Mouse (Mus musculus): ENCODE results near the gene Adam26a. TPM values are rescaled to one million over a fixed set of nuclear protein-coding genes. Genes with fewer than 3 reads are reported as not detected.
"Not testable (repeated sequence)": the region's sequence is repeated elsewhere in the genome, so short reads cannot be mapped to it uniquely, and the experiment has no call there.

The Adam26a gene
- total RNA-seq (2014; rRNA removed) (0.10 TPM in 1 of 2 replicates, not detected in the other), polyA plus RNA-seq (2015; fragmentation: Nextera tagmentation; extraction: Ambion mirVana) (not detected in 2 replicates)

DNA sequence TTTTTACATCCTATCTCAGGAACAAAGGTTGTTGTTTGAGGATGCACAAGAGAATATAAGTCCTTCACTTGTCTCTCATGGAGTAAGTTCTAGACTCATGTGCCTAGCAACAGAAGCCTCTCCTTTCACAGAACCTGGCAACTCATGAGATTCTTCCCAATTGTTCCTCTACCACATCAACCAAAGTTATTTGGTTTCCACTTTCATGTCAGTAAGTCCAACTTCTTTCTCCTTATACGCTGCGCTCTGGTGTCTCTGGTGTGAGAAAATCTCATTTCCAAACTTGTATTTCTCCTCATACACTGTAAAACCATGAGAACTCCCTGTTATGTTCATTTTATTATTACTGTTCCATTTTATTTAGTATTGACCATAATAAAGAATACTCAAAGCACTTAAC, at the start of gene Adam26a:
Gene Adam26a (minus strand): TSS at position 101 of the 400 bp plus-strand sequence.
- 94% methylated on average over 2 of the region's 2 CpGs for whole genome bisulfite sequencing
- H3K27me3 ChIP-seq (ENCODE audit: insufficient read depth, low read length); H3K4me3 ChIP-seq (ENCODE audit: low read length): not testable (repeated sequence)

DNA sequence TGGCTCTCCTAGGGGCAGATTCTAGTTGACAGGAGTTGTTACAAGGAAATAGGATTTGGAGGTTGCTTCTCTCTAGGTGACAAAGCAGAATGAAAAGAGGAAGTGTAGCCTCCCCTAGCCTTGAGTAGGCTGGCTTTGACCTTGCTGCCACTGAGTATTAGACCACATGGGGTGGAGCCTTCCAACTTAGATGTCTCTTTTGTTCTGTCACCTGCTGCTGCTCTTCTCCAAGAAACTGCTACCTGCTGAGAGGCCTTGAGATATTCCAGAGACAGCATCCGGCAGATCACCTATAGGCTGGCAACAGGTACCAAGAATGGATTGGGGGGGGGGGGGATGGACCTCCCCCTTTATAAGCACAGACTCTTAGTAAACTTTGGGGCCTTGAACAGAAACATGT, 39.5 kb upstream of the Adam26a start:
- ATAC-seq = no peak
- 90% methylated on average over 1 of the region's 1 CpGs for WGBS
- H3K36me3 ChIP-seq (ENCODE audit: insufficient read depth, low read length) = no peaks in the 10 kb centered on the region

More for the DNA sequence above, at the start of gene Adam26a:
- not testable (repeated sequence) for DNase-seq (ENCODE audit: low spot score); H3K4me1 ChIP-seq (ENCODE audit: insufficient read depth, low read length); H3K9ac ChIP-seq (replicated peaks; ENCODE audit: low read length); ATAC-seq; H3K27ac ChIP-seq; H3K36me3 ChIP-seq (ENCODE audit: insufficient read depth, low read length); H3K9me3 ChIP-seq (ENCODE audit: low read length); H3K4me2 ChIP-seq (ENCODE audit: low read depth, low read length)

DNA sequence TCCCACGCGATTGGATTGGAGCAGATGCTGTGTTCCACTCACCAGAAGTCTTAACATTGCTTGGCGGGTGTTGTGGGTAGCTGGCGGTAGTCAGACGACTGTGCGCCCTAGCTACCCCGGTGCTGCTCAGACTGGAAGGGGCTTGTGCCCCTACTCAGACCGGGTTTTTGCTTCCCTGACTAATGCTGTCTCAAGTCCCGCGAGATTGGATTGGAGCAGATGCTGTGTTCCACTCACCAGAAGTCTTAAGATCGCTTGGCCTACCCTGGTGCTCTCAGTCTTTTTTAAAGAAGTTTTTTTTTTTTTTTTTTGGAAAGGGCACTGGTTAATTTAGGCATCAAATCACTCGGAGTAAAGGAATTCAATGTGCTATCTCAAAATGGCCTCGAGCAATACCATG, 27.1 kb upstream of the Adam26a start:
- not testable (repeated sequence) for H3K4me1 ChIP-seq (ENCODE audit: insufficient read depth, low read length); H3K27ac ChIP-seq
- WGBS = 87% methylated on average over 13 of the region's 13 CpGs

More for the DNA sequence above, 39.5 kb upstream of the Adam26a start:
- H3K9me3 ChIP-seq (ENCODE audit: low read length) = no peaks in the 10 kb centered on the region
- no peaks in the 10 kb centered on the region for H3K27me3 ChIP-seq (ENCODE audit: insufficient read depth, low read length)
- TF ChIP-seq CTCF (IDR thresholded peaks at IDR 0.05; ENCODE audit: low read depth) = no peak
- no peak overlapping the region for H3K27ac ChIP-seq
- DNase-seq (ENCODE audit: low spot score) = no peak
- no peak overlapping the region for H3K9ac ChIP-seq (replicated peaks; ENCODE audit: low read length)
- no peak overlapping the region for H3K4me3 ChIP-seq (ENCODE audit: low read length)
- no peaks in the 10 kb centered on the region for H3K4me1 ChIP-seq (ENCODE audit: insufficient read depth, low read length)
- no peak overlapping the region for H3K4me2 ChIP-seq (ENCODE audit: low read depth, low read length)

DNA sequence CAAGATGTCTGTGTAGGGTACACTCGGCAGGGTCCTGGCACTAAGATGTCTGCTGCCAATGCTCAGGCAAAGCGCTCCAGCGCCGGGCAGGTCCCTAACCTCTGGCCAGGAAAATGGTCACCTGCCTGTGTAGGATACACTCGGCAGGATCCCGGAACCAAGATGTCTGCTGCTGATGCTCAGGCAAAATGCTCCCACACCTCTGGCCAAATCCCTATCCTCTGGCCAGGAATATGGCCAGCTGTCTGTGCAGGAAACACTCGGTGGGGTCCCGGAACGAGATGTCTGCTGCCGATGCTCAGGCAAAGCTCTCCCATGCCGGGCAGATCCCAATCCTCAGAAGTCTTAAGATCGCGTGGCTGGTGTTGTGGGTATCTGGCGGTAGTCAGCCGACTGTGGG, 26.7 kb upstream of the Adam26a start:
- H3K27me3 ChIP-seq (ENCODE audit: insufficient read depth, low read length); H3K4me1 ChIP-seq (ENCODE audit: insufficient read depth, low read length); H3K4me2 ChIP-seq (ENCODE audit: low read depth, low read length); H3K4me3 ChIP-seq (ENCODE audit: low read length); ATAC-seq; H3K9ac ChIP-seq (replicated peaks; ENCODE audit: low read length); H3K9me3 ChIP-seq (ENCODE audit: low read length); DNase-seq (ENCODE audit: low spot score); H3K27ac ChIP-seq; H3K36me3 ChIP-seq (ENCODE audit: insufficient read depth, low read length): not testable (repeated sequence)
- 93% methylated on average over 15 of the region's 15 CpGs for WGBS

More for the DNA sequence above, 27.1 kb upstream of the Adam26a start:
- not testable (repeated sequence) for H3K4me2 ChIP-seq (ENCODE audit: low read depth, low read length); DNase-seq (ENCODE audit: low spot score); H3K9ac ChIP-seq (replicated peaks; ENCODE audit: low read length); H3K9me3 ChIP-seq (ENCODE audit: low read length); H3K4me3 ChIP-seq (ENCODE audit: low read length); H3K36me3 ChIP-seq (ENCODE audit: insufficient read depth, low read length); ATAC-seq; H3K27me3 ChIP-seq (ENCODE audit: insufficient read depth, low read length)

DNA sequence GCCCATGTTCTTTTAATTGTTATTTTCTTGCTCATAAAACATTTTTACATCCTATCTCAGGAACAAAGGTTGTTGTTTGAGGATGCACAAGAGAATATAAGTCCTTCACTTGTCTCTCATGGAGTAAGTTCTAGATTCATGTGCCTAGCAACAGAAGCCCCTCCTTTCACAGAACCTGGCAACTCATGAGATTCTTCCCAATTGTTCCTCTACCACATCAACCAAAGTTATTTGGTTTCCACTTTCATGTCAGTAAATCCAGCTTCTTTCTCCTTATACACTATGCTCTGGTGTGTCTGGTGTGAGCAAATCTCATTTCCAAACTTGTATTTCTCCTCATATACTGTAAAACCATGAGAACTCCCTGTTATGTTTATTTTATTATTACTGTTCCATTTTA, 48.5 kb downstream of the Adam26a start, which contains the start of gene Adam26b:
Gene Adam26b (minus strand): TSS at position 101 of the 400 bp plus-strand sequence.
- not testable (repeated sequence) for H3K36me3 ChIP-seq (ENCODE audit: insufficient read depth, low read length); H3K4me3 ChIP-seq (ENCODE audit: low read length); H3K4me1 ChIP-seq (ENCODE audit: insufficient read depth, low read length); H3K27me3 ChIP-seq (ENCODE audit: insufficient read depth, low read length); DNase-seq (ENCODE audit: low spot score); H3K9ac ChIP-seq (replicated peaks; ENCODE audit: low read length); H3K9me3 ChIP-seq (ENCODE audit: low read length); H3K4me2 ChIP-seq (ENCODE audit: low read depth, low read length); ATAC-seq; H3K27ac ChIP-seq

Other genes starting within 250 kb of the Adam26a start
- not detected in 2 replicates for gene Adam26b, start 48.6 kb downstream of the Adam26a start, total RNA-seq (2014; rRNA removed)
- gene Adam26b, start 48.6 kb downstream of the Adam26a start, polyA plus RNA-seq (2015; fragmentation: Nextera tagmentation; extraction: Ambion mirVana) = not detected in 2 replicates
- not detected in 2 replicates for gene Gm5346, start 50.6 kb upstream of the Adam26a start, total RNA-seq (2014; rRNA removed)
- not detected in 2 replicates for gene Gm5346, start 50.6 kb upstream of the Adam26a start, polyA plus RNA-seq (2015; fragmentation: Nextera tagmentation; extraction: Ambion mirVana)
- gene Adam34, start 133.3 kb upstream of the Adam26a start, total RNA-seq (2014; rRNA removed) = not detected in 2 replicates
- not detected in 2 replicates for gene Adam34, start 133.3 kb upstream of the Adam26a start, polyA plus RNA-seq (2015; fragmentation: Nextera tagmentation; extraction: Ambion mirVana)